Mouse (Mus musculus) lung, adult 2 months (tissue): ENCODE data around the gene Atp8a1.

ENCODE experiments used
- CTCF ChIP-seq: fragments of 200-500 bp; IDR thresholded peaks from 2 replicates; pipeline ENCODE4 v1.5.1; 2011; ENCODE audit warnings: mild to moderate bottlenecking, low read length, control low read depth; ENCODE audit not compliant: insufficient read depth
- POLR2A ChIP-seq: fragments of 200-500 bp; IDR thresholded peaks from 2 replicates; pipeline ENCODE4 v1.6.1; 2011; ENCODE audit warnings: low read depth, mild to moderate bottlenecking, control low read depth, low read length, borderline replicate concordance; ENCODE audit errors: extremely low read depth

DNA sequence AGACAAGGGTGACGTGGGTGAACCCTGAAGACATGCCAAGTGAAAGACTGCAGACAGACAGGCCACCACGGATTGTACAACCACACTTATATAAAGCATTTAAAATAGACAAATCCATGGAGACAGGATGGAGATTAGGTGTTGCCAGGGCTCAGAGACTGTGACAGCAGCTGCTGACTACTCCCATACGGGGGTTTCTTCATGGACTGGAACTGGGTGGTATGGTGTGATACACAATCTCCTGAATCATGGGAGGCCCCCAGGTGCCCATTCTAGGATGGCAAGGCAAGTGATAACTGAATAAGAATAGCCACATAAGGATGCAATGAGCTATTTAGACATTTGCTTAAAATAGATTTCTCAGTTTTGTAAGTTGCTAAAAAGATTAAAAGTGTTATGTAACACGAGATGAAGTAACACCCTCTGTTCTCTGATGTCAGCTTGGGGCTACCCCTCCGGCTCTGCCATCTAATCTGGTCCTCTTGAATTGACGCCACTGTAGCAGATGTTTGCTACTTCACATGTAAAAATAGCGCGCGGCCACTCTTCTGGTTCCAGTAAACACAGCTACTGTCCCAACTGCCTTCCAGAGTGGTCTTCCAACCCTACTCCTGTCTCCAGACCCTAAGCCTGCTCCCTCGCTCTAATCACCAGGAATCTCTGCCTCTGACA, 53.0 kb downstream of the Atp8a1 start:
- TF ChIP-seq POLR2A (no peak), CTCF (no peak)
